Mouse (Mus musculus): Measurements from ENCODE around the gene Tex2. TPM values are rescaled to one million over a fixed set of nuclear protein-coding genes. Genes with fewer than 3 reads are reported as not detected.

Tex2 gene
- polyA plus RNA-seq, 1 experiment from 2014 or later = 11.5 TPM

DNA sequence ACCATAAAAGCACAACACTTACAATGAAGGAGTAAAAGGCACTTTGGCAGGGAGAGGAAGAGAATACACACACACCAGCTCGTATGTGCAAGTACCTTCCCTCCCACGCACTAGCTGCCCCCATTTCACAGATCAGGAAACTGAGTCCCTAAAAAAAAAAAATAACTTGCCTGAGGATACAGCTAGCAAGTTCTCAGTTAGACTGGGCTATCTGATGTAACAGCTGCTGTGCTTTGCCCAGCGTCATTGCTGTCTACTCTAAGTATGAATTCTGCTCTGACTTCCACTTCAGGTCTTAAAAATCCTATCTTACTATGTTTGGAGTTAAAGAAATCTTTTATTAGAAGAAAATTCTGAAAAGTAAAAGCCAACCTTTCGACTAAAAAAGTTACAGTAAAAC lies 127.6 kb downstream of the Tex2 start:
- Histone ChIP-seq H3K9me3 (ENCODE audit: control insufficient read depth, low read length) (no peaks in the 10 kb centered on the region), H3K4me2 (ENCODE audit: low read depth, low read length) (peak overlapping the region; percentile 89; the same call in 1 of the 2 replicates), H3K4me1 (replicated peaks; ENCODE audit: control insufficient read depth, insufficient read depth, low read length) (peaks cover 14% of the 10 kb centered on the region), H3K9ac (ENCODE audit: low read length) (no peak overlapping the region), H3K27ac (ENCODE audit: low read length) (no peak overlapping the region), H3K36me3 (ENCODE audit: control insufficient read depth, insufficient read depth, low read length) (no peaks in the 10 kb centered on the region), H3K27me3 (ENCODE audit: control insufficient read depth, insufficient read depth, low read depth, low read length) (no peaks in the 10 kb centered on the region), H3K4me3 (ENCODE audit: low read length) (no peak overlapping the region)
- ATAC-seq (ENCODE audit: low read depth) = no peak
- WGBS = 71% methylated on average over 4 of the region's 4 CpGs

DNA sequence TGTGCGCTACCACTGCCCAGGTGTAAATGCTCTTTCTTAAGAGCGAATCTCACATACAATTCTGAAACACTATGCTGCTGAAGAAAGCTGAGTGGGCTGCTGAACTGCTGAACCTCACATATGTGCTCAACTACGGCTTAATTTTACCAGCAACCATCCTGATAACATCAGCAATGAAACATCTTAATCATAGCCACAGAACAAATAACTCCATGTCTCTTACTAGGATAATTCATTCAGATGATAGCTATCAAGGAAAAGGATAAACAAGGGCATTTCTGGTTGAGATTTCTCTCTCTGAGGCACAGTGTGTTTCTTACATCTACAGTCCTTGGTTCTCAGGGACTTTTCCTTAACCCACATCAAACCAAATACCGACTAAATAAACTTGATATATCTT lies 128.3 kb downstream of the Tex2 start:
- WGBS = 83% methylated on average over 4 of the region's 4 CpGs
- no peak overlapping the region for H3K4me3 ChIP-seq (ENCODE audit: low read length)
- no peaks in the 10 kb centered on the region for H3K27me3 ChIP-seq (ENCODE audit: control insufficient read depth, insufficient read depth, low read depth, low read length)
- no peaks in the 10 kb centered on the region for H3K9me3 ChIP-seq (ENCODE audit: control insufficient read depth, low read length)
- H3K9ac ChIP-seq (ENCODE audit: low read length) = no peak overlapping the region
- no peak for ATAC-seq (ENCODE audit: low read depth)
- no peak overlapping the region for H3K27ac ChIP-seq (ENCODE audit: low read length)
- H3K4me2 ChIP-seq (ENCODE audit: low read depth, low read length) = no peak overlapping the region
- H3K4me1 ChIP-seq (replicated peaks; ENCODE audit: control insufficient read depth, insufficient read depth, low read length) = peaks cover 14% of the 10 kb centered on the region
- H3K36me3 ChIP-seq (ENCODE audit: control insufficient read depth, insufficient read depth, low read length) = no peaks in the 10 kb centered on the region

GRCm38 (mm10) chr11:106482867-106483266 lies 130.4 kb downstream of the Tex2 start:
- no peaks in the 10 kb centered on the region for H3K27me3 ChIP-seq (ENCODE audit: control insufficient read depth, insufficient read depth, low read depth, low read length)
- no peak overlapping the region for H3K4me2 ChIP-seq (ENCODE audit: low read depth, low read length)
- no peaks in the 10 kb centered on the region for H3K9me3 ChIP-seq (ENCODE audit: control insufficient read depth, low read length)
- no peaks in the 10 kb centered on the region for H3K36me3 ChIP-seq (ENCODE audit: control insufficient read depth, insufficient read depth, low read length)
- no peak for ATAC-seq (ENCODE audit: low read depth)
- no peak overlapping the region for H3K27ac ChIP-seq (ENCODE audit: low read length)
- no peak overlapping the region for H3K4me3 ChIP-seq (ENCODE audit: low read length)
- H3K4me1 ChIP-seq (replicated peaks; ENCODE audit: control insufficient read depth, insufficient read depth, low read length) = peaks cover 7% of the 10 kb centered on the region
- 81% methylated on average over 8 of the region's 8 CpGs for WGBS
- H3K9ac ChIP-seq (ENCODE audit: low read length) = no peak overlapping the region

DNA sequence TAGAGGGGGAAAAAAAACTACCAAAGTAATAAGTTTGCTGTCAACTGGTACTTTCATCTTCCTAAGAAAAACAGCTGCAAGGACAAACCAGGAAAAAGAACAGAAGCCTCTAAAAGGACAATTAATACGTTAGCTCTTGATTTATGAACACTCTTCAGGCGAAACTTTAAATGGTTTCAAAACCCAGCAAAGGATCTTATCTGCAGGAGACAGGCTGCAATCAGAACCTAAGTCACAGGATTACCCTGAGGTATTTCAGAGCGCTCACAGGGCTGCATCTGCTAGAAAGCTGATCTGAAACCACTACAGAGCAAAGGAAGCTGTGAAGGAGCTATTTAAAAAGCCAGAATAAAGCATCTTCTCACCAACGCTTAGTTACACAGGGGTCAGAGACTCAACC lies 131.6 kb downstream of the Tex2 start:
- Histone ChIP-seq H3K4me2 (ENCODE audit: low read depth, low read length) (no peak overlapping the region), H3K36me3 (ENCODE audit: control insufficient read depth, insufficient read depth, low read length) (no peaks in the 10 kb centered on the region), H3K4me1 (replicated peaks; ENCODE audit: control insufficient read depth, insufficient read depth, low read length) (peaks cover 7% of the 10 kb centered on the region), H3K27me3 (ENCODE audit: control insufficient read depth, insufficient read depth, low read depth, low read length) (no peaks in the 10 kb centered on the region), H3K4me3 (ENCODE audit: low read length) (no peak overlapping the region), H3K27ac (ENCODE audit: low read length) (no peak overlapping the region), H3K9me3 (ENCODE audit: control insufficient read depth, low read length) (no peaks in the 10 kb centered on the region), H3K9ac (ENCODE audit: low read length) (no peak overlapping the region)
- ATAC-seq (ENCODE audit: low read depth) = no peak
- WGBS = 53% methylated on average over 4 of the region's 4 CpGs

GRCm38 (mm10) chr11:106480530-106480885 lies 132.7 kb downstream of the Tex2 start:
- Histone ChIP-seq H3K4me1 (replicated peaks; ENCODE audit: control insufficient read depth, insufficient read depth, low read length) (0 out of 2 replicates have a peak, but pooled peaks cover 2% of the 10 kb centered on the region), H3K27ac (ENCODE audit: low read length) (no peak overlapping the region), H3K9ac (ENCODE audit: low read length) (no peak overlapping the region), H3K4me2 (ENCODE audit: low read depth, low read length) (no peak overlapping the region), H3K27me3 (ENCODE audit: control insufficient read depth, insufficient read depth, low read depth, low read length) (no peaks in the 10 kb centered on the region), H3K4me3 (ENCODE audit: low read length) (no peak overlapping the region), H3K9me3 (ENCODE audit: control insufficient read depth, low read length) (no peaks in the 10 kb centered on the region), H3K36me3 (ENCODE audit: control insufficient read depth, insufficient read depth, low read length) (no peaks in the 10 kb centered on the region)
- WGBS = 47% methylated on average over 3 of the region's 3 CpGs
- ATAC-seq (ENCODE audit: low read depth) = no peak

- Histone ChIP-seq H3K4me1 (replicated peaks; ENCODE audit: control insufficient read depth, insufficient read depth, low read length) (no peaks in the 10 kb centered on the region), H3K4me2 (ENCODE audit: low read depth, low read length) (no peak overlapping the region), H3K27ac (ENCODE audit: low read length) (no peak overlapping the region), H3K9me3 (ENCODE audit: control insufficient read depth, low read length) (no peaks in the 10 kb centered on the region), H3K4me3 (ENCODE audit: low read length) (no peak overlapping the region), H3K36me3 (ENCODE audit: control insufficient read depth, insufficient read depth, low read length) (no peaks in the 10 kb centered on the region), H3K27me3 (ENCODE audit: control insufficient read depth, insufficient read depth, low read depth, low read length) (no peaks in the 10 kb centered on the region), H3K9ac (ENCODE audit: low read length) (no peak overlapping the region)
- 79% methylated on average over 9 of the region's 9 CpGs for WGBS
- no peak for ATAC-seq (ENCODE audit: low read depth)
These were observed 133.3 kb downstream of the Tex2 start for GRCm38 (mm10) chr11:106479619-106480529.

DNA sequence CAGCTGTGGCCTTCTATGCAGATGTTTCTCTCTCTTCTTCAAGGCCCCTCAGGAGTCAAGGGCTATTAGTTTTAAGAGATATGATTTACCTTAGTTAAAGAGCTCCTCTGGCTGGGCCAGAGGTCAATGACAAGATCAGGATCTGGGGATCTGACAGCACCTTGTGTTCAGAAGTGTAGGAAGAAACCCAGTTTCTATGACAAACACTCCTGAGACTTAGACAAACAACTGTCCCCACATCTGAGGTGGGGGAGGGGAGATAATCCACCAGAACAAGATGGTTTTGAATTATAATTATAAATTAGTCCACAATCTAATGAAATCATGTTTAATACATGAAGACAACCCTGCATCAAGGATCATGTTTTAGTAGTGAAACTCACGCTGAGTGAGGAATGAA lies 134.5 kb downstream of the Tex2 start:
- H3K4me1 ChIP-seq (replicated peaks; ENCODE audit: control insufficient read depth, insufficient read depth, low read length) = no peaks in the 10 kb centered on the region
- no peak for ATAC-seq (ENCODE audit: low read depth)
- no peak overlapping the region for H3K4me3 ChIP-seq (ENCODE audit: low read length)
- H3K9ac ChIP-seq (ENCODE audit: low read length) = no peak overlapping the region
- 36% methylated on average over 1 of the region's 1 CpGs for WGBS
- H3K27me3 ChIP-seq (ENCODE audit: control insufficient read depth, insufficient read depth, low read depth, low read length) = no peaks in the 10 kb centered on the region
- no peaks in the 10 kb centered on the region for H3K9me3 ChIP-seq (ENCODE audit: control insufficient read depth, low read length)
- no peaks in the 10 kb centered on the region for H3K36me3 ChIP-seq (ENCODE audit: control insufficient read depth, insufficient read depth, low read length)
- no peak overlapping the region for H3K4me2 ChIP-seq (ENCODE audit: low read depth, low read length)
- no peak overlapping the region for H3K27ac ChIP-seq (ENCODE audit: low read length)

GRCm38 (mm10) chr11:106477505-106478160 lies 135.6 kb downstream of the Tex2 start:
- ATAC-seq (ENCODE audit: low read depth) = no peak
- peaks cover 4% of the 10 kb centered on the region for H3K4me1 ChIP-seq (replicated peaks; ENCODE audit: control insufficient read depth, insufficient read depth, low read length)
- H3K4me3 ChIP-seq (ENCODE audit: low read length) = no peak overlapping the region
- H3K27me3 ChIP-seq (ENCODE audit: control insufficient read depth, insufficient read depth, low read depth, low read length) = no peaks in the 10 kb centered on the region
- no peak overlapping the region for H3K9ac ChIP-seq (ENCODE audit: low read length)
- H3K27ac ChIP-seq (ENCODE audit: low read length) = no peak overlapping the region
- no peaks in the 10 kb centered on the region for H3K9me3 ChIP-seq (ENCODE audit: control insufficient read depth, low read length)
- H3K4me2 ChIP-seq (ENCODE audit: low read depth, low read length) = no peak overlapping the region
- WGBS = 95% methylated on average over 4 of the region's 4 CpGs
- no peaks in the 10 kb centered on the region for H3K36me3 ChIP-seq (ENCODE audit: control insufficient read depth, insufficient read depth, low read length)

GRCm38 (mm10) chr11:106475309-106475708 lies 137.9 kb downstream of the Tex2 start:
- no peak overlapping the region for H3K4me2 ChIP-seq (ENCODE audit: low read depth, low read length)

More at GRCm38 (mm10) chr11:106475309-106475708, 137.9 kb downstream of the Tex2 start:
- no peaks in the 10 kb centered on the region for H3K9me3 ChIP-seq (ENCODE audit: control insufficient read depth, low read length)
- no peak overlapping the region for H3K27ac ChIP-seq (ENCODE audit: low read length)
- no peak overlapping the region for H3K9ac ChIP-seq (ENCODE audit: low read length)
- H3K27me3 ChIP-seq (ENCODE audit: control insufficient read depth, insufficient read depth, low read depth, low read length) = no peaks in the 10 kb centered on the region
- ATAC-seq (ENCODE audit: low read depth) = no peak
- H3K36me3 ChIP-seq (ENCODE audit: control insufficient read depth, insufficient read depth, low read length) = no peaks in the 10 kb centered on the region
- H3K4me1 ChIP-seq (replicated peaks; ENCODE audit: control insufficient read depth, insufficient read depth, low read length) = peaks cover 5% of the 10 kb centered on the region
- H3K4me3 ChIP-seq (ENCODE audit: low read length) = no peak overlapping the region
- WGBS = 61% methylated on average over 1 of the region's 1 CpGs

All from lung, embryonic 16.5 days (tissue).